Mouse (Mus musculus) kidney, postnatal 14 days (tissue): ENCODE measurements around the gene Adgrl2.

Source experiments
- DNase-seq: peaks from one replicate; pipeline ENCODE4 v3.0.0; 2022; ENCODE audit warnings: mixed read lengths

The Adgrl2 gene

GRCm38 (mm10) chr3:148990531-148991003, at the start of gene Adgrl2:
Gene Adgrl2 (minus strand): TSS chr3:148990555.
- no peak for DNase-seq

DNA sequence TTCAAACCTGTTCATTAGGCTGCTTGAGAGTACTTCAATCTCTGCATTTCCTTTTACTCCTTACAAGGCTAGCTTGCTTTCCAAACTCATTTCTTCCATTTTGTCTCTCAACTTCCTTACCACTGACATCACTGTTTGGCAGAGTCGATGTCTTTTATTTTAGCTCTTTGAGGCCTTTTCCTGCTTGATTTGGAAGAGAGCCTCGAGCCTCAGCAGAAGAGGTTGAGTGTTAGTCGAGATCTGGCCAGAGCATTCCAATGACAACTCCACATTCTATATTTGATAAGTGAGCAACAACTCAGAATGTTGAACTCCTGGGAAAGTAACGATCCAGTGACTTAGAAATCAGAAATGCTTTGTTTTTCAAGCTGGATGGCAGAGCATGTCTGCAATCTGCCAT, 48.4 kb upstream of the Adgrl2 start:
- DNase-seq: peak; percentile 40

- DNase-seq: no peak
Observed at GRCm38 (mm10) chr3:149019925-149020324, 29.6 kb upstream of the Adgrl2 start.

DNA sequence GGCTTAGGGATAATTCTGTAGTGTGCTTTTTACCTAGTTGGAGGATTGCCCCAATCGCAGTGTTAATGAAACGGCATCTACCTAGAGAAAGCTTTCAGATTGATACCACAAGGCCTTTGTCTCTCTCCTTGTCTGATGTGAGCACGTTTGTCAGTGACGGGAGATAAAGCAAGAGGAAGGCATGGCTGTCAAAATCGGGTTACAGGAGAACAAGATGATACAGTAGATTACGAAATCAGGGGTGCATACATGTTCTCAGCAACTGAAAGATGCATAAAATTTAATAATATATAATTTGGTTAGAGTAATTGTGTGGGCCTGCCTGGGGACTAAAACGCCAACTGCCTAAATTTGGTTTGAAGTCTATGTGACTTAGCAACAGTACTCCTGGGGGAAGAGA, 19.0 kb upstream of the Adgrl2 start:
- DNase-seq: no peak

- no peak for DNase-seq
Observed at GRCm38 (mm10) chr3:149008634-149009023, 18.3 kb upstream of the Adgrl2 start.

GRCm38 (mm10) chr3:149007860-149008633, 17.7 kb upstream of the Adgrl2 start:
- DNase-seq: no peak

DNA sequence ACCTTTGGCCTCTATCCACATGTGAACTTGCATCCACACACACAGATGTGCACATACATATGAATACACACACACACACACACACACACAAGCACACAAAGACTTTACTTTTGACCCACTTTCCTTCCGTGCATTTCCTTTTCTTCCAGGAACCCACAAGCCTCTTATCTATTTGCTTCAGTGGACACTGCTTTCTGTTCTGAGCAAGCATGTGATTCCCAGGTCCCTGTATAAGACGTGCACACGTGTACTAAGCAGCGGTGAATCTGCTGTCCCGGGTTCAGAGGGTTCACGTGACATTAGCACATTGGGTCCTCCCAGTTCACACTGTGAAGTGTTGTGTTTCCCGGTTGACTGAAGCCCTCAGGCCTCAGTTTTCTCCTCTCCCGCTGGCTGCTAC, 11.0 kb upstream of the Adgrl2 start:
- DNase-seq: no peak

DNA sequence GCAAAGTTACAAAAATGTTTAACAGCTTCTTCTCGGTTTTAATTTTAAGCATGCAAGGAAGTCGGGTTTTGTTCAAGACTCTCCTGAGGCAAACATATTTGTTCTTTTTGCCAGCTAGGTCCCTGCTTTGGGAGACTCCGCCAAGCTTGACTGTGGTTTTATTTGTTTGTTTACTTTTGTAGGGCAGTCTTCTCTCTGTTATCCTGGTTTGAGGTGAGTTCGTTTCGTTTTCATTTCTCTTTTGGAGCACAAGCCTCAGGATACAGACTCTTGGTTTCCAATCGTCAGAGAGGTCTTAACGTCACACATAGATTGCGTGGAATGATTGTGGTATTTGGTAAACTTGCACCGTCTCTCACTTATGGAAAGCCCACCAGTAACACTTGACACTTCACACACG, 8.3 kb upstream of the Adgrl2 start:
- DNase-seq: no peak

DNA sequence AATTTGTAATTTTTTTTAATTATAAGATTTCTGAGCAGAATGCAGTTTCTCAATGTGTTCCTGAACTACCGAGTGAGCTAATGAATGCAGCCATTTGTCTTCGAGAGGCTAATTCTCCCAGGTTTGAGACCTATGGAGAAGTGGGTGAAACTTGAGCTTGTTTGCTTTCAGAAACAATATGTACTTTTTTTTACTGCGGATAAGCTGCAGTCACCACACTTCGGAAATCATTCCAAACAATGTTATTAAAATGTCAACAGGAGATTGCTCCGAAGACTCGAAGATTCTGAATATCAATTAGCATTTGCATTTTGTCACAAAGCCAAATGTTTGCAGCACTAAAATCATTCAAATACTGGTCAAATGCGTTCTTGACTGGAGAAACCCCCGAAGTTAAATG, 701 bp upstream of the Adgrl2 start:
- DNase-seq: no peak

DNA sequence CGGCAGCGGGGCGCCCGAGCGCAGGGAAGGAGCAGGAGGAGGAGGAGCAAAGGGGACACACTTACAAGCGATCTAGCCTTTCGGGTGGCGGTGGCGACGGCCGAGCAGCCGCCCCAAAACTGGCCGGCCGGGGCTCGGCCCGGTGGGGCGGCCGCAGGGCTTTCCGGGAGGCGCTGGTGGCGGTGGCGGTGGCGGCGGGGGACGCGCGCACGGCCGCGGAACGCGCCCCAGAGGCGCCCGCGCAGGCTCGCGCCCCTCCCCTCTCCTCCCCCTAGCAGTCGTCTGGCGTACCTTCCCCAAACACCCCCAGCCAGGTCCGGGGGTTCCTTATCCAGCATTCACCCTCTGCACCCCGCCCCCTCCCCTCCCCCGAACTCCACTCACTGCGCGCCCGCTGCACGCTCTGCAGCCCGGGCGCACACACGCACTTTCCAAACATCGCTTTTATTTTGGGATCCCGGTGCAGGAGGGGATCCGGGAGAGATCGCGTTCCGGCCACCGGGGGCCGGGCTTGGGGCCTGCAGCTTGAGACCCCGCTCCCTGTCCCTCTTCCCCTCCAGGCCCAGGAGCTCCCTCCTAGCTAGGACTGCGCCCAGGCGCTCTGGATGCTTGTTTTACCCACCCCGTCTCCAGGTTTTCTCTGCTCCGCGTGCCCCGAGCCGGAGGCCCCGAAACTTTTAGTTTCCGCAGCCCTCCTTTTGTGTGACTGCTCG, 381 bp downstream of the Adgrl2 start:
- peak; percentile 82 for DNase-seq

DNA sequence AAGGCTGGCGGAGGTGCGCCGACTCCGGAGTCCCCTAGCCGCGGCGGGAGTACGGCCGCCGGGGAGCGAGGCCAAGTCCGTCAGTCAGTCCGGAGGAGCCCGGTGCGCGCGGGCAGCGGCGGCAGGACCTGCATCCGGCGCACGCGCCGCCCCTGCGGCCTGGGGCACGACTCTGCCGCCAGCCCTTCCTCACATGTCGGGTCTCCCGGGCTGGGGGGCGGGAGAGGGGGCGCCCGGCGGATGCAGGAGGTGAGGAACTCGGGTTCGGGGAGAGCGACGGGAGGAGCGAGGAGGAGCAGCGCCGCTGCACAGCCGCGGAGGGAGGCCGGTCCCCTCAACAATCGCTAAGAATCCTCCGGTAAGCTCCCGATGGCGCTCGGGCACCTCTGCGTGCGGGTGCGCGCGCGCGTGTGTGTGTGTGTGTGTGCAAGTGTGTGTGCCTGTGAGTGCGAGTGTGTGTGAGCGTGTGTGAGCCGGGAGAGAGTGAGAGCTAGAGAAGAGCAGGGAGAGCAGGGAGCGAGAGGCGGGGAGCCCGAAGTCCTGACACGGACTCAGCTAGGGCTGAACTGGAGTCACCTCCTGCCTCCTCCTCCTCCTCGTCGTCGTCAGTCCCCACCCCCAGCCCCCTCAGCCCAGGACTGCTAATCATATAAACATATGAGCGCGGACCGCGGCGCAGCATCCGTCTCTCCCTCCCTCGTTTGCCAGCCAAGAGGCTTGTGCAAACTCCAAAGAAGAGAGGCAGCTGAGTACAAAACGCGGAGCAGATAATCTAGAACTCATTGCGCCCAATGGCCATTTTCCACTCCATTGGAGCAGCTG, 1.1 kb downstream of the Adgrl2 start:
- DNase-seq: peak; percentile 92

GRCm38 (mm10) chr3:148988293-148988995, 1.9 kb downstream of the Adgrl2 start:
- peak; percentile 61 for DNase-seq

DNA sequence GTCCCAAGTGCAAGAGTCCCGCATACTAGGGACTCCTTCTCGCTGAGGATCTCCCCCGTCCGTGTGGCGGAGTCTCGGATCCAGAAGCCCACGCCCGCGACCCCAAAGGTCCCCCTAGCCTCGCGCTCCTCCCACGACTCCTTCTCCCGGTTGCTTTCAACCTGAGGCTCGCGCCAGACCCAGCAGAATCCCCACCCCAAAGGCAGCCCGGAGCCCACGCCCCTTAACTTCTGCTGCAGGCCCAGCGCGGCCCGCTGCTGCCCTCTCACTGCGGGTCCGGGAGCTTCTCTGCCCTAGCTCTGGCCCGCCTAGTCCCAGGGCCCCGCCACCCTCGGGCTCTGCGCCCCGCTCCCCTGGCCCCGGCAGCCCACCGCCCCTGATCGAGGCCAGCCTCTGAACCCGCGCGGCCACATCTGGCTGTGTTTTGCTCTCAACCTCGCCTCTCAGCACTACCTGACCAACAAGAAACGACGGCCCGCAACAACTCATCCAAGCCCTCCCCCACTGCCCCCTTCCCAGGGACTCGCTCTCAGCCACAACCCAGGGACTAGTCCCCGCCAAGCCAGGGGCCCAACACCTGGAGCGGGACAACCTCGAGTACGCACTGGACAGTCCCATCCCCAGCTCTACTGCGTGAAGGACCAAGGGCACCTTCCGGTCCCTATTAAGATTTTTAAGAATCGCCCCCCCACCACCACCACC, 2.6 kb downstream of the Adgrl2 start:
- peak; percentile 90 for DNase-seq

- DNase-seq: peak; percentile 43
Observed at GRCm38 (mm10) chr3:148986894-148987590, 3.3 kb downstream of the Adgrl2 start.

GRCm38 (mm10) chr3:148986296-148986893, 4.0 kb downstream of the Adgrl2 start:
- DNase-seq: no peak

- peak; percentile 53 for DNase-seq
Observed at GRCm38 (mm10) chr3:148984326-148984725, 6.0 kb downstream of the Adgrl2 start.

DNA sequence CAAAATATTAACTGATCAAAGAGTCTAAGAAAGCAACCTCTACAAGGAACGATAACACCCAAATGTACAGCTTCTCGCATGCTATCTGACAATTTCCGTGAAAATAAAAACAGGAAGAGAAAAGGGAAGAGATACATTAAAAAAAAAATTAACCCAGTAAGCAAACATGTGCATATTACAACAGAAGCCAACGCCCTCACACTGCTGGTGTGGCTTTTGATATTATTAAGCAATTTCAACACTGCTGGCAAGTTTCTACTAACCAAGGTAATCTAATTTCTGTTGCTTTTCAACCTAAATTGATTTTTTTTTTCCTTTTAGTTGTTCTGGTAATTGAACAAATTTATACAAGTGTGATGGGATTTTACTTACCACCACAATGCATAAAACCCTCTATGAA, 8.0 kb downstream of the Adgrl2 start:
- DNase-seq: no peak

- DNase-seq: no peak
Observed at GRCm38 (mm10) chr3:148981776-148982175, 8.6 kb downstream of the Adgrl2 start.

- no peak for DNase-seq
Observed at GRCm38 (mm10) chr3:148978541-148978940, 11.8 kb downstream of the Adgrl2 start.

- DNase-seq: no peak
Observed at GRCm38 (mm10) chr3:148977838-148978237, 12.5 kb downstream of the Adgrl2 start.

DNA sequence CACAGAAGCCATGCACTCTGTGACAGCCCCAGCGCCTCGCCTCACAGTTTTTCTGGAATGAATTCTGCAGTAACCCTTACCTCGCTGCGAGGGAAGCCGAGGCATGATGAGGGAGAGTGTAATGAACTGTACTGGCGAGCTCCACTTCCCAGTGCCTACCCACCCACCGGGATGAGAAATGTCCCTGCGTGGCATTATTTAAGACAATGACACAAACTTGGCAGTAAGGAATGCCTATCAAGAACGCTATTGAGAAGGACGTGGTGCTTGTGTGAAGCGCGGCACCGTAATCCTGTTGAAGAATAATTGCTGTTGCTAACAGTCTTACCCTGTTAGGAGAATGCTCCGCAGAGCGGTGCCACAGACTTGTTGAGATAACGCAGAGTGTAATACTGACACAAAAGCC, 13.2 kb downstream of the Adgrl2 start:
- no peak for DNase-seq
